Mouse (Mus musculus): ENCODE measurements around the gene Ccdc167.

The Ccdc167 gene

DNA sequence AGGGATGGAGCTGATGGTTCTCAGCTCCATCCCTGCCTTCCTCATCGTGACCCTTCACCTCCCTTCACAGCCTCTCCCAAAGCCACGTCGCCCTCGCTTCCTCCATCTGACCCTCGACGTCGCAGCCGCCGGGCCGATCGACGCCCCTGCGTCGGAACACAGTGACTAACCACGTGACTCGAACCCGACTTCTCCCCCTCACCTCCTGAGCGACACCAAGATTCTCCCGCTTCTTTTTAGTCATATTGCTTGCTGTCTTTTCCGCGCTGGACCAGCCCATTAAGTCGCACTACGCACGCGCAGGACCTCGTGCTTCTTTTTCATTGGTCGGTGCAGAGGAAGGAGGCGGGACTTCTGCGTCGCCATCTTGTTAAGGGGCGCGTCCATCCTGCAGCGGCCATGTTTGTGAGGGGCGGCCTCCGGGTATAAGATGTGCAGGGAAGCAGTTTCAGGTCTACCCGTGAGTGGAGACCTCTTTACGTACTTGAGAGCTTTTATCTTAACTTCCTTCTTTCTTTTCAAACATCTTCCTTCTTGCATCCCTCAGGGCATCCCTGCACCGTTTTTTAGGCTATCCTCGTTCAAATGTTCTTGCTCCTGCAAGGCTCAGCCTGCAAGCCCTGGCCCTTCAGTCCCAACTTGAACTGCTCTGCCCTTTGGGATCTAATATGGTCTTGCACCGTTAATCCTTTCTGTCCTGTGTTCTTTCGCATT, at the start of gene Ccdc167:
Gene Ccdc167, minus strand, starts transcription at position 313 of the 714 bp plus-strand sequence.
- peak; percentile 99 for DNase-seq (ENCODE audit: low spot score)

DNA sequence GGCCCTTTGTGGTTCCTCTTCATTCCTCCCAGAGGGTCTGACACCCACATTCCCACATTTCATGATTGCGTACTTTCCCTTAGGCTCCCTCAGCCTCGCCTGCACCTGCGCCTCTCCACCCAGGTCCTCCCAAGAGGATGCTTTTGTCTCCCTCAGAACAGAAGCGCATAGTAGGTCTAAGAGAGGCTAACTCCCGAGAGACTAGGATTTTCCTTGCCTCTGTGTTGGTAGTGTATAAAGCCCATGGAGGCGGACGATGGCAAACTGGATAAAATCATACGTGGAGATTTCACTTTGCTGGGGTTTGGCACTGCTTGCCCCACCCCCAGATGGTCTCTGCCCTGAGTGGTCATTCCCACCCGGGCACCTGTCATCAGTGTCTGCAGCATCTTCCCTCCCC, 48.5 kb upstream of the Ccdc167 start:
- no peak for DNase-seq (ENCODE audit: low spot score)

DNA sequence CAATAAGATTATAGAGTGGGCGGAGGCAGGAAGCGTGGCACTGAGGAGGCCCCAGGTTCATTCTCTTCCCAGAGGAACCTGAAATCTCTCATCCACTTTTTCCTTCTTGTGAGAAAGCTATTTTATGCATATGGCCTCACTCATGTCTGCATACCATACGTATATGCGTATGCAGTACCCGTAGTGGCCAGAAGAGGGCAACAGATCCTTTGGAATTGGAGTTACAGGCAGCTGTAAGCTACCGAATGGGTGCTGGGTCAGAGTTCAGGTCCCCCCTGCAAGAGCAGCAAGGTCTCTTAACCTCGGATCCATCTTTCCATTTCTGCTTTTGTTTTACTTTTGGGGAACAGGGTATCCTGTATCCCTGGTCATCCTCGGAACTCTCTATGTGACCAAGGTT, 45.7 kb upstream of the Ccdc167 start:
- DNase-seq (ENCODE audit: low spot score), result peak; percentile 64

DNA sequence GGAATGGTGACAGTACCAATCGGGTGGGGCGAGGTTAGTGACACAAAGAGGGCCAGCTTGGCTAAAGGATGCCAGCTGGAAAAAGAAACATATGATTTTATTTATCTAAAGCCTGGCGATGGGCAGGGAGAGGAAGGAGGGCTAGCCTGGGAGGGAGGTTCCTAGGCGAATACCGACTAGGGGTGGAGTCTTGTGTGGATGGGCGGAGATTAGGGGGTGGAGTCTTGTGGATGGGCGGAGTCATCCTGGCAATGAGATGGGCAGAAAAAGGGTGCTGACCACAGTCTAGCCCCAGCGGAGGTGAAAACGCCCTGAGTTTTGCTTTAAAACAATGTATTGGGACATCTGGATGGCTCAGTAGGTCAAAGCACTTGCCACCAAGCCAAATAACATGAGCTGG, 45.1 kb upstream of the Ccdc167 start:
- DNase-seq (ENCODE audit: low spot score), result no peak

DNA sequence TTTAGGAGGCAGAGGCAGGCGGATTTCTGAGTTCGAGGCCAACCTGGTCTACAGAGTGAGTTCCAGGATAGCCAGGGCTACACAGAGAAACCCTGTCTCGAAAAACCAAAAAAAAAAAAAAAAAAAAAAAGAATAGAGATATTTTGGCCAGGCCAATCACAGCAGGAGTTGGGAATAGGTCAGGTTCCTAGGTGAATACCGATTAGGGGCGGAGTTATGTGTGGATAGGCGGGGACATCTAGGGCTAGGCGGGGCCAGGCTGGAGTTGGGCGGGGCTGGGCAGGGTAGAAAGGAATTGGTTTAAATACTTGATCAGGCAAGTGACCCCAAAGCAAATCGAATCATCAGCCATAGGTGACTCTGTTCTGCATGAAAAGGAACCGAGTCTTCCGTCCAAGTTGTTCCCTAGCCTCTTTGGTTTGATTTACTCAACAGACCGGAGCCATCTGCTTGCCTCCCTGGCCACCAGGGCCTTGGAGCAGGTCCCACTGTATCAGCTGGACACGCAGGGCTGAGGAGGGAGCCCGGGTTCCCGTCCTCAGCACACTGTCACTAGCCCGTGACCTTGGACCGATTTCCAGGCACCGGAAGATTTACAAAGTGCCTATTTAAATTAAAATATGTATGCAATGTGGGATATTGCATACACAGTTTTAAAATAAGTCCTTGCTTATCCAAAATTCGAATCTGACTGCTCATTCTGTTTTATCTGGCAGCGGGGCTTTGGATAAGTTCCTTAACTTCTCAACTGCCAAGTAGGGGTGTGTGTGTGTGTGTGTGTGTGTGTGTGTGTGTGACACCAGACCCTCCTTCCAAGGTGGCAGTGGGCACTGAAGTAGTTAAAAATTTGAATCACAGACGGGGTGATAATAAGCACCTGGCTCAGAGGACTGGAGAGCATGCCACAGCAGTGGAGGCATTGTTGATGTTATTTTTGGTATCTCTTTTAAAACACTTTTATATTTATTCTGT, 43.8 kb upstream of the Ccdc167 start:
- no peak for DNase-seq (ENCODE audit: low spot score)

DNA sequence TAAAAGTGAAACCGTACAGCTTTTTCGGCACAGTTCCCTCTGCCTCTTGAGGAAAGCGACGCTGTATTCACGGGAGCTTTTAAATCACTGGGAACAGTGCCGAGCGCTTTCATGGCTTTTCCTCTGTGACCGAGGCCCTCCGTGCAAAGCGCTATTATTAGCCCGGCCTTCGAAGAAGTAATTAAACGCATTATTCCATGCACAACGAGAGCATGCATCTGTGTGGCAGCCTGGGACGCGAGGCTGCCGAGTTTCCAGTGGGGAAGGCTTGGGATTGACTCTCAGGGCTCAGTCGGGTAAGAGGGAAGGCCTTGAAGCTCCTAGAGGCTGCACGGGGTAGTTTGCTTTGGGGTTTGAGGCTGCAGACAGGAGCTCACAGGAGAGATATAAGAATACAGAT, 43.1 kb upstream of the Ccdc167 start:
- no peak for DNase-seq (ENCODE audit: low spot score)

DNA sequence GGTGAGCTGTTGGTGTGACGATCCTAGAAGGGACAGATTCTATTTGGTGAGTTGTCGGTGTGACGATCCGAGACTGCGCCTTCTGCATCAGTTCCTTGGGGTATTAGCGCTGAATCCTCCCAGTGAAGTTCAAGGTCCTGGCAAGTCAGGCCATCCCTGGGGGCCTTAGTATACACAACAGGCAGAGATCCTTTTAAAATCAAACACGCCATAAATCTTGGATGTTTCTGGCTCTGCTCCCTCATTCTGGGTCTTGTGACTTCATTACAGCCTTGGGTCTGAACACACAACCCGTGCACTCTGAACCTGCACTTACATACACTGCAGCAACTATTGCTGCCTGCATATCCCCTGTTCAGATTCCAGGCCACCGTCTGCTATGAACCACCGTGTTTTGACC, 39.5 kb upstream of the Ccdc167 start:
- DNase-seq (ENCODE audit: low spot score), result no peak

DNA sequence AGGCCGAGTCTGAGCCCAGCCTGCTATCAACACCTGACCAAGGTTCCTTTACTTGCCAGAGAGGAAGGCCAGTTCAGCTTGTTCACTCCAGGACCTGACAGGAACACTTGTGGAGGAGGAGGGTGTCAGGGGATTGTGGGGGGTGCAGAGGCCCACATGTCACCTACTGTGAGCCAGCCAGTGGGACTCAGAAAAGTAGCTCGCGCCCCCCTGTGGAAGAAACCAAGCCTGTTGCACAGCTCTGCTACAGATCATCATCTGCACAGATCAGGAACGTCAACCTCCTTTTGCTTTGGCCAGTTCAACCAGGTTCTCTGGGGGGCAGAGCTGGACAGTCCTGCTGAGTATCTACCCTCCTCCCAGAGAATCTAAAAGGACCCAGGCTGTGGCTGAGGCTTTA, 37.7 kb upstream of the Ccdc167 start:
- no peak for DNase-seq (ENCODE audit: low spot score)

DNA sequence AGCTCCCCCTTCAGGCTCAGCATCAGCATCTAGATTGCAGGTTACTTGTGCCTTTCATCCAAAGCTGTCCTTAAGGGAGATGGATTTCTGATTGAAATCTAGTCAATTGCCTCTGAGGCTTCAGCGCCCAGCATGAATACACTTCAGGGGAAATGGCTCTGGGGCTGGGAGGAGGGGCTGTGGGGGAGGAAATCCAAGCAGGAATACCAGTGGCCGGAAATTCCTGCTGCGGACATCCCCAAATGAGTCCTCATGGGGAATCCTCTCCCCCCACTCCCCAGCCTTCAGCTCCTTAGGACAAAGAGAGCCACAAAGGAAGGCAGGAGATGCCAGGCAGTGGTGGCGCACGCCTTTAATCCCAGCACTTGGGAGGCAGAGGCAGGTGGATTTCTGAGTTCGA, 30.6 kb upstream of the Ccdc167 start:
- DNase-seq (ENCODE audit: low spot score), result no peak

DNA sequence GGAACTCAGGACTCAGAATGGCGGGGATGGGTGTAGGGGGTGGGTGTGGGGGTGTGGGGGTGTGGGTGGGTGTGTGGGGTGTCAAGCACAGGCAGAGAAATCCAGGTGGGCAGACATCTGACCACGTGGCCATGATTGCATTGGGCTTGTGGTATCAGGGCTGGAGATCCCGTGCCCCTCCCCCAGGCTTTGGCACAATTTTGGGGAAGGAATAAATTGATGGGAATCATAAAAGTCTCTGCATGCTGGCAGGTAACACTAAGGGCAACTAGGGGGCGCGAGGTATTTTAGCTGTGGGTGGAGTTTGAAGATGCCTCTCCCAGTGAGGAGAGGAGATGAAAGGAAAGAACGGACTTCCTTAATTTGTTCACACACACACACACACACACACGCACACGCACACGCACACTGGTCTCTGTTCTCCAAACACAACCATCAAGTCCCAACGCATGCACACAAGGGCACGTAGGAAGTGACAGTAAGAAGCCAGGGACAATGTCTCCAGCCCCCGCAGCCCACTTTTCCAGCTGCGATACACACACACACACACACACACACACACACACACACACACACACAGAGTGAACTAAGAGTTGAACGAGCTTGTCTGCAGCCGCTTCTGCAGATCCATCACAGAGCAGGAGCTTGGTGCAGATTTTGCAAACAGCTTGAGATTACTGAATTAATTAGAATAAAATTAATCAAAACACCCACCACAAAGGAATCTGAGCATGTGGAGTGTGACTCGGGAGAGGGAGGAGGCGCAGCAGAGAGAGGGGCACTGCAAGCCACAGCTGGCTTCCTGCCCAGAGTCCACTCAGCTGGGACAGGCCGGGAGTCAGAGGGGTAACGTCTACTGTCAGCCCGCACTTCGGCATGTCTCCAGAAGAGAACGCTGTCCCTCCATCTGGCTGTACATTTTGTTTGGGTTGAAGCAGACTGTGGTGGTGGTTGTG, 21.3 kb upstream of the Ccdc167 start:
- peak; percentile 42 for DNase-seq (ENCODE audit: low spot score)

DNA sequence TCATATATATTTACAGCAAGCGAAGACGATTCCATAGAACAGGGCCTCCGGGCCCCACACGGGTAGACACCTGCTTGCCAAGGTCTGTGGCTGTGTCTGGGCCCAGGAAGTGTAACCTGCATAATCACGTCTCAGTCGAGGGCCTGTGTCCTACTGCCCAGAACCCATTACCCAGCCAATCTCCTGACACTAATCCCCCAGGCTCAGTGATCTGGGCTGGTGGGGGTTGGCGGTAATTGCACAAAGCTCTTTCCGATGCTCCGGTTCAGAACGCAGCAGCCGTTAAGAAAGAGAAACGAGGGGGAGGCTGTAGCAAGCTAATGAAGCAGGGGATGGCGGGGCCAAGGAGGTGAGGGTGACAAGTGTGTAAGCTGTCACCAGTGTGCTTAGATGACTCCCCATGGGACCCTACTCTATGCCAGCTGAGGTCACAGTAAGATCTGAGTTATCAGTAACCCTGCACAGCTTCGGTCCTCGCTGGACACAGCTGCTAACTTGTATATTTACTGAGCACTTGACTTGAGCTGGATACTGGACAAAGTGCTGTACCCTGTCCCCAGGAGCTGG, 19.7 kb upstream of the Ccdc167 start:
- peak; percentile 71 for DNase-seq (ENCODE audit: low spot score)

DNA sequence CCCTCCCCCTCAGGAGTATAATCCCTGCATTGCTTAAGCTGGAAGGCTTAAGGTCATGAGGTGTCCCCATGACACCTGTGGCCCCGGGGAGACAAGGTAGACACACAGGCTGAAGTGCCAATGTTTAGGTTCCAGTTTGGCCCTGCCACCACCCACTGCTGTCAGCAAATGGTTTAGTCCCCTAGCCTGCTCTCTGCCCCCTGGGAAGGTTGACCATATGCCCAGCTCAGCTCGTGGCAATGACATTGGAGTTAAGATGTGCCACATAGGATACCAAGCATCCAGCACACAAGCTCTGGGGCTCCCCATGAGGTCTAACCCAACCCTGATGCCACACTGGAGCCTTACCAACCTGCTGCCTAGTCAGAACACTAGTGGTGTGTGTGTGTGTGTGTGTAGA, 15.7 kb upstream of the Ccdc167 start:
- DNase-seq (ENCODE audit: low spot score), result no peak

DNA sequence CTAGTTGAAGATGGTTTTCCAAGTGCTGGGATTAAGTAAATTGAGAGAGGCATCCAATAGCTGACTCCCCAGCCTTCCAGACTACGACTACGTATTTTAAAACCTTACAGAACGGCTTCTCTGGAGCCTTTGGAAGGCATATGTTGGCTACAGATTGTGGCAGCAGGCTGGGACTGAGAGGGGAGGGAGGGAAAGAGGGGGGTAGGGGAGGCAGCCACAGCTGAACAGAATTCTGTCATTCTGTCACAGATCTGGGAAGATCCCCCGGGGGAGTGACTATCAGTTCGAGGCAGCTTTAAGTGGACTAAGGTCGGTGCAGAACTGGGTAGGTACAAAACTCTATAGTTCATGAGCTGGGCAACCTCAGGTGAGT, 15.1 kb upstream of the Ccdc167 start:
- DNase-seq (ENCODE audit: low spot score), result peak; percentile 33

DNA sequence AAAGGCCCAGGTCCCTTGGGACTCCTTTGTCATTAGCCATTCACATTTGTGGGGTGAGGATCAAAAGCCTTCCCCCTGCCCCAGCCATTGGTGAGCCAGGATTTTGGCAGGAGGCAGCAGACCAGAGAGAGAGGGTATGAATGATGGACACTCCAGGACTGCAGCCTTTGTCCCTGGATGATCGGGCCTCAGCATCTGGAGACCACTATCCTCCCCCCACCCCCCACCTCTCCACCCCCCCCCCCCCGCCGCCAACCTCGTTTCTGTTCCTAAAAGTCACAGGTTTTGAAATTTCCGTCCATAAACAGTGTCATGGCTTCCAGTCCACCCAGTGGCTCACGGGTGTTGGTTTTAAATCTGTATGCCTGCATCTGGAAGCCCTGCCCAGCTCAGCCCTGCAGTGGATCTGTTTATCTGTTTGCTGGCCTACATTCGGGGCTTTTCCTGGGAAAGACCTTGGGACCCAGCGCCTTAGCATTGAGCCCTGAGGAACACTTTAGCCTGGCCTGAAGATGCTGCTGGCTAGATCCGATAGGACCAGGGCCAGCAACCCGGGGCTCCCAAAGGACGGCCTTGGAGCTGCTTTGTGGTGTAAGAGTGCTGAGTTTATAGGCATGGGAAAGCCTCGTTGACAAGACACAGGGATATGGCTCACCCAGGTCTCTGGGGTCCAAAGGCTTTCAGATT, 14.6 kb upstream of the Ccdc167 start:
- DNase-seq (ENCODE audit: low spot score), result peak; percentile 25

DNA sequence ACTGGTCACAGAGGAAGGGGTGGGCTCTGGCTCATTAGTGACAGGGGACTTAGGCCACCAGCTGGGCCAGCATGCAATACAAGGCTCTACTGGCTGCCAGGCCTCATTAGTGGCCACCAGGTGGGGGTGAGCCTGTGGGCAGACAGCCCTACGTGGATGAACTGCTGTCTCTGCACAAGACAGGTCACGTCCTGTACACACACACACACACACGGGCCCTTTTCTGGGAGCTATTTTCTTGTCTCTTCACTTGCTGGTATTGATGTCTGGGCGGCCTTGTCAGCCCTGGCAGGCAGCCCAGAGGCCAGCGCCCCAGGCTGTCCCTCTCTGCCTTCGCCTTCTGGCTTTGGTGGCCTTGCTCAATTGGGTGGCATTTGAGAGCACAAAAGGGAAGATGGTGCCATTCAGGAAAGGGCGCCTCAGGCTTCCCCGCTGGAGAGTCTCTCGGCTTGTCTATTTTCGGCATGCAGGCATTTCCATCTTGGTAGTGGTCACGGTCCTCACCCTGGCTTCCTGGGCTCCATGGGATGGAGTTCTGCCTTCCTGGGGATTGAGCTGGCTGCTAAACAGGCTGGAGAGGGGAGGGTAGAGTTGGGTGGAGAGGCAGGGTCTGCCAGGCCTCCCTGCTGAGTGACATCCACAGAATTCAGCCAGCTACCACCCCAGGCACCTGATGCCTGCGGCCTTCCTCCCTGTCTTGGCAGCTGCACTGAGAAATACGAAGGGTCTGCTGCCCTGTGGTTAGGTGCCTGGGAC, 13.8 kb upstream of the Ccdc167 start:
- peak; percentile 76 for DNase-seq (ENCODE audit: low spot score)

DNA sequence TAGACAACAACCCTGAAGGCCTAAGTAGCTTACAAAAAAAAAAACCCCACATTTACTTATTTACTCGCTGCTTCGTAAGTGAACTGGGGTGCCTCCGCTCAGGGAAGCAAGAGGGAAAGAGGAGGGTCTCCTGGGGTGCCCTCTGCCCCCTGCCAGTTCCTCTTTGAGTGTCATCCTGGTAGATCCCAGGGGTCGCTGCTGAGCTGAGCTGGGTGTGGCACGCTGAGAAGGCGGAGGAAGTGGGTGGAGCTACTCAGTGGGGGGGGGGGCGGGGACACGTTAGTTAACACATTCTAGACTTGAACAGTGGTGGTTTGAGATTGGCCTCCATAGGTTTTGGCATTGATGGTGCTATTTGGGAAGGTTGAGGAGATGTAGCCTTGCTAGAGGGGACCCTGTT, 11.2 kb upstream of the Ccdc167 start:
- no peak for DNase-seq (ENCODE audit: low spot score)

DNA sequence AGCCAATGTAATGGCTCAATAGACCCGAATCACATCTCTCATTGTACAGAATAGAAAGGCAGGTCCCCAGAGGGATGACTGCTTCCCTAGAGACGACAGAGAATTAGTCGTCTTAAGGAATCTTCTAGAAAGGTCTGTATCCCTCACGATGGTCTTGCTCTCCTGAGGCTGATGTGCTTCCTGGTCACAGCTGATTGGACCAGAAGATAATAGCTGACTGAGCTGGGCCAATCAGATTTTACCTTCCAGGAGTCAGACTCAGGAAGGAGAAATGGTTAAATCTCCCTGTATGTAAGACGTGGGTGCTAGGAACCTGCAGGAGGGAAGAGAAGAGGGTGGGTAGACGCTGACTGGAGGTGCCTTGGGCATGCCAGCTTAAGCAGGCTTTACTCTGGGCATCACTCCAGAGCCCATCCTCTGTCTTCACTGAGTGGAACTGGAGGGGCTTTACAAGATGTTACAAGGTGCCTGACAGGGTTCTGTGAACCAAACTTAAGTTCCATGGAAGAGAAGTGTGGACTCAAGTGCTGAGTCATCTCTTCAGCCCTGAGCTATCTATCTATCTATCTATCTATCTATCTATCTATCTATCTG, 8.3 kb upstream of the Ccdc167 start:
- no peak for DNase-seq (ENCODE audit: low spot score)

DNA sequence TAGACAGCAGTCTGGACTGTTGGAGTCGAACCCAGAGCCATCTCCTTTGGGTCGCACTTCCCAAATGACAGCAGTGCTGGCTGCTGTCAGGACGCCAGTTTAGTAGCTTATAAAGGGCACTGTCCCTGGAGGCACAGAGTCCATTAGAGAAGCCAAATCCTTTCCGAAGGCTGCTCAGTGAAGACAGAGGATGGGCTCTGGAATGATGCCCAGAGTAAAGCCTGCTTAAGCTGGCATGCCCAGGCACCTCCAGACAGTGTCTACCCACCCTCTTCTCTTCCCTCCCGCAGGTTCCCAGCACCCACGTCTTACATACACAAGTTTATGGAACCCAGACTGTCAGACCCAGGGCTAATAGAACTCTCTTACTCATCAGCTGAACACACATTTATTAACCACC, 7.8 kb upstream of the Ccdc167 start:
- DNase-seq (ENCODE audit: low spot score), result no peak

DNA sequence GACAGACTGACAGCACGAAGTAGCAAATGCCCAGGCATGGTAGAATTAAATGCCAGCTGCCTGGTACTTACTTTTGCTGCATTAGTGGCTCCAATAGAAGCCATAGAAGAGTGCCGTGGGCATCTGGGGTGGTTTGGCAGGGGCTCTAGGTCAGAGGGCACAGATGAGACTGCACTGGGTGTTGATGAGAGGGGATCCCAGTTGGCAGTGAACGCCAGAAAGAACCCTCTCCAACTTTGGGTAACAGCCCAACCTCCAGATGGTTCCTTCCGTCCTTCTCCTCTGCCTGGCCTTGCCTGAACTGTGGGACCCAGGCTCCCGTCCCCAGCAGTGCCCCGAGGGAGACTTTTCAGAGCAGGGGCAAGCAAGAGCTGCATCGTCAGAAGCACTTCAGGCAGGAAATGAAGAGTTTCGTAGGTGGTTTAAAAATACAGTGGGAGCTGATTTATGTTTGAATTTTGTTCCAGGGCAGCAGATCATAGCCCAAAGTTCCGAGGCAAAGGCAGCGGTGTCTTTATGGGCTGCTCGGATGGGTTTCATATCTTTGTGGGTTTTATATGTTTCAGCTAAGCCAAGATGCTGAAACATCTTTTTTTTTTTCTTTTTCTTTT, 4.0 kb upstream of the Ccdc167 start:
- DNase-seq (ENCODE audit: low spot score), result no peak
